Mouse (Mus musculus) olfactory bulb, adult 2 months (tissue): ENCODE results near the gene P4hb. TPM values are rescaled to one million over a fixed set of nuclear protein-coding genes. Genes with fewer than 3 reads are reported as not detected.

Source experiments
- H3K27ac ChIP-seq: fragments of 200-500 bp; 2 replicates; pipeline ENCODE4 v1.5.1; 2012; ENCODE audit warnings: low read depth, low read length; ENCODE audit not compliant: insufficient read depth
- H3K4me1 ChIP-seq: fragments of 200-500 bp; 2 replicates; pipeline ENCODE4 v1.6.1; 2012; ENCODE audit warnings: low read length; ENCODE audit not compliant: control insufficient read depth, insufficient read depth
- H3K4me3 ChIP-seq: fragments of 200-500 bp; 2 replicates; pipeline ENCODE4 v1.5.1; 2012; ENCODE audit warnings: mild to moderate bottlenecking, low read depth, low read length, moderate library complexity; ENCODE audit not compliant: insufficient read depth
- CTCF ChIP-seq: fragments of 200-500 bp; IDR thresholded peaks from 2 replicates; pipeline ENCODE4 v1.5.1; 2012; ENCODE audit warnings: low read depth, mild to moderate bottlenecking, low read length, moderate library complexity; ENCODE audit not compliant: insufficient read depth
- POLR2A ChIP-seq: fragments of 200-500 bp; IDR thresholded peaks from 2 replicates; pipeline ENCODE4 v1.6.1; 2012; ENCODE audit warnings: mild to moderate bottlenecking, low read depth, low read length, moderate library complexity; ENCODE audit not compliant: insufficient read depth
- WGBS: fragments of 180-500 bp; shearing (Covaris S2); methylation state at CpG from one replicate; pipeline ENCODE4 v1.1.7; 2018; 5-methylcytosine and 5-hydroxymethylcytosine counted together
- polyA plus RNA-seq: library from polyadenylated mRNA; stranded (reverse); fragments of >200 nt; gene quantifications from 2 replicates; pipeline ENCODE4 v1.2.4, GENCODE M21; 2012; ENCODE audit warnings: low replicate concordance; ENCODE audit not compliant: missing spikeins, insufficient read depth, insufficient read length

P4hb gene
- 309 TPM in 1 of 2 replicates, not detected in the other for polyA plus RNA-seq

DNA sequence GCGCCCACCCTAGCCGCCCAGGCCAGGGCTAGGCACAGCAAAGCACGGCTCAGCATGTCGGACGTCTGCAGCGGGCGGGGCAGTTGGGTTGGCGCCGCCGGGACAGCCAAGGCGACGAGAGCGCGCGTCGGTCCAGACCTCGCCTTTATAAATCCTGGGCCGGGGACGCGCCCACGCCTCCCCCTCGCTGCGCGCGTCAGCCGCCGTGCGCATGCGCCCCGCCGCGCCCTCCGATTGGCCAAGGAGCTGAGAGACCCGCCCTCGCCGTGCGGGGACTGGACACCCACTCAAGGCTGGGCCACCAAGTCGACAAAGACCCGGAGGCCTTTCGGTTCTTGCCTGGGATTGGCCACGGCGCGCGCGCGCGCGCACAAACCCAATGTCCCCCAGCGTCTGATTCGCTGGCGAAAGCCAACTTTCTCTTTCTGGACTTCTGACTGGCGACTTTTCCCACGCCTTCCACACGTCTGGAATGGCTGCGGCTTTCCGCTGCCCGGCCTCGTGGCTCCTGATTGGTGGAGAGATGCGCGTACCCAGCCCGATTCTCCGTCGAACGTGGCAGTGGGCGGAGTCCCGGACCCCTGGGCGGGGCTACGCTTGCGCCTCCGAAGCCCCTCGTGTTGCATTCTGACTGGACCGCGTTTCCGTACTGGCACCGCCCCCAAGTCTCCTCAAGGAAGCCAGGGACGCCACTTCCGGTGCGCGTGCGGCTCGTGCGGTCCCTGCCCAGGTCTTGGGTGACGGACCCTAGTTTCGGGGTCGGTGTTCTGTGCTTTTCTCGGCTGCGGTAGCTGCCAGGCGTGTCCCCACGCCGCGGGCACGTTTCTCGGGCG, at the start of gene P4hb:
Gene P4hb (minus strand): TSS at position 502 of the 833 bp plus-strand sequence.
- Histone ChIP-seq H3K27ac (peak within 1 kb of the TSS; percentile 88), H3K4me3 (peak within 1 kb of the TSS; percentile 85), H3K4me1 (peaks cover 3% of the 10 kb centered on the region; the same call in 1 of the 2 replicates)
- TF ChIP-seq CTCF (no peak), POLR2A (peak; percentile 92)
- WGBS, result under 1% methylated on average over 93 of the region's 94 CpGs

DNA sequence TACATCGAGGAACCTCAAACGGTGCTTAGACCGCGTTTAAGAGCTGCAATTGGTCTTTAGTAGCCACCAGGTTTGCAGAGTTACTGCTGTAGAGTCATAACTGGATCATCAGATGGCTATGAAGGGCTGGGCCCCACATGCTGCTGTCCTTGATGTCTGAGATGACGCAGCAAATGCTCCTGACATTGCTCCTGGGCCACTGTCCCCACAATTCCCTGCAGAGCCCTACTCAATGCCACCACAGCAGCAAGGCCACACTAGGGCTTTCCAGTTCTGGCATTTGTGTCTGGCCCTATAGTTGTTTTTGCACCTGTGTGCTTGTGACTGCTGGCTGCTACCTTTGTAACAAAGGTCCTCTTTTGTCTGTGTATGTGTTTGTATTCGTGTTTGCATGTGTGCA, 49.8 kb upstream of the P4hb start:
- no peak for TF ChIP-seq CTCF
- TF ChIP-seq POLR2A, result no peak
- Histone ChIP-seq H3K27ac (no peak overlapping the region), H3K4me3 (no peak overlapping the region), H3K4me1 (peaks cover 18% of the 10 kb centered on the region)
- 90% methylated on average over 6 of the region's 6 CpGs for WGBS

DNA sequence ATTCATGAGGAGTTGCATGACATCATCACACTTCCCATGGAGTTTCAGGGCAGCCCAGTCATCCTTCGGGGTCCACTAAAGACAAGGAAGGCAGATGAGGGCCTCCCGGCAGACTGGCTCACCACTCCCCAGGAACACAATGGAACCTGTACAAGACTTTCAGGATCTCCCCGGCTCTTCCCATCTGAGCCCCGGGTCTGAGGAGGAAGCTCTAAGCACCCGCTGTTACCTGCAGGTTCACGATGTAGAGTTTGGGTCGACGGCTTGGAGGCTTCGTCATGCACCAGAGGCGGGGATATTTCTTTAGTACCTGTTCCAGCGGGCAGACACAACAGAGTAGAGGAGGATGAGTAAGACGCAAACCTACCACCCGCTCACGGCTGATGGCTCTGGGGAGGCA, 47.1 kb upstream of the P4hb start:
- Histone ChIP-seq H3K4me3 (no peak overlapping the region), H3K4me1 (peaks cover 22% of the 10 kb centered on the region), H3K27ac (no peak overlapping the region)
- WGBS, result 91% methylated on average over 14 of the region's 14 CpGs
- TF ChIP-seq CTCF (no peak), POLR2A (no peak)

DNA sequence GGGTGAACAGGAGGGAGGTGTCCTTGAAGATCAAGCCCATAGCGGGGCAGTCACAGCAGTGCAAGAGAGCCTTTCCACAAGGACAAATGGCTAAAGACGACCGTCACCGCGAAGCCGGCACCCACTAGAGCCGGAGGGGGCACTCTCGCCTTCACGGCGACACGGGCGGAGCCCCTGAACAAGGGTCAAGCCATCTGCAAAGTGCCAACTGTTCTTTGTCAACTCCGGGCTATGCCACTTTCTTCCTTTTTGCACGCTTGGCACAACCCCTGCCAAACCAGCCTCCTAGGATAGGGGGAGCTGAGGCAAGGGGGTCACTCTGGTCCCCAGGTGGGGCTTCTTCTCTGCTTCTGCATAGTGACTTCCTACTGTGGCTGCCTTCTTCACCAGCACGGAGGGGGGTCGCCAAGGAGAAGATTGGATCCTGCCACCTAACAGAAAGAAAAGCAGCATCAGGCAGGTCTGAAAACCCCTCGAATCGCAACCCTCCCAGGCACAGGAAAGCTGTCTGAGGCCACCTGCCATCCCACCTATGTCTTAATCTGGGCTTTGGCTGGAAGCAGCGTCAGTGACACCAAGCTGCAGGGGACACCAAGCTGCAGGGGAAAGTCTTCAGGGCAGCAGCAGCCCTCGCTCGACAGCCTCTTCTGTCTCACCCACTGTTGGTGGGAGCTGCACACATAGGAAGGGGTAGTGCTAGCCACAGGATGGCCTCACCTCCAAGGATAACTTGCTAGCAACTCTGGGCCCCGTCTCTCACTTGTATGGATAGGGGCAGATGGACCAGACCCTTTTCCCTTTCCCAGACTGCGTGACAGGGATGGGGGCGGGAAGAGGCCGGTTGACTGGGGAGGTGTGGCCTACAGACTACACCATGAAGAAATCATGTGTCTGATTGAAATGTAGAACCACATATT, 45.8 kb upstream of the P4hb start:
- 93% methylated on average over 25 of the region's 25 CpGs for WGBS
- no peak overlapping the region for H3K4me3 ChIP-seq
- H3K4me1 ChIP-seq, result peaks cover 22% of the 10 kb centered on the region
- H3K27ac ChIP-seq, result no peak overlapping the region
- TF ChIP-seq CTCF (no peak), POLR2A (no peak)

DNA sequence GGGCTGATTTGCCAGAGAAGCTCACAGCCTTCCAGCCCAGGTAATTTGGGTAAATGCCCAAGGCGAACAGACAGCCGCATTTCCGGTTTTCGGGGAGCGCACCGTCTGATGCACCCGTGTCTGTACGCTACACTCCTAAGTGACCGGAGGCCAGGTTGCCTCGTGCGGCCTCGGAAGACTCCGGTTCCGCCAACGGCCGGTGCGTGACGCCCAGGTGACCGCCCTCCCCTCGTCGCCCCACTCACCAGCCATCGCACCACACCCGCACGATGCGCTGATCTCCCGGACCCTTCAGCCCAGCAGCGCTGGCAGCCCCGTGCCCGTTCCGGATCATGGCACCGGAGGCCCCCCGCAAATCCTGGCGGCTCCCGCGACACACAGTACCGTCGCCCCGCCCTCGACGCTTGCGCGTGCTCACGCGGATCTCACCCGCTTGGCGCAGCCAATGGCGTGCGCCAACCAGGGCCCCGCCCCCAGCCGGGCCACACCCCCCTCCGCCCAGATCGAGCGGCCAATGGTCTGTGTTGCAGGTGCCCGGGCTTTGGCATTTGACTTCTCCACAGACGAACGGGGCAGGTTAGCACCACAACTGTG, 44.6 kb upstream of the P4hb start, which contains the start of gene Pcyt2:
Gene Pcyt2 (minus strand): TSS at position 418 of the 594 bp plus-strand sequence.
- Histone ChIP-seq H3K4me3 (peak within 1 kb of the TSS; percentile 81), H3K4me1 (peaks cover 19% of the 10 kb centered on the region), H3K27ac (peak within 1 kb of the TSS; percentile 59)
- TF ChIP-seq POLR2A (peak; percentile 87), CTCF (no peak)
- WGBS, result under 1% methylated on average over 56 of the region's 56 CpGs

DNA sequence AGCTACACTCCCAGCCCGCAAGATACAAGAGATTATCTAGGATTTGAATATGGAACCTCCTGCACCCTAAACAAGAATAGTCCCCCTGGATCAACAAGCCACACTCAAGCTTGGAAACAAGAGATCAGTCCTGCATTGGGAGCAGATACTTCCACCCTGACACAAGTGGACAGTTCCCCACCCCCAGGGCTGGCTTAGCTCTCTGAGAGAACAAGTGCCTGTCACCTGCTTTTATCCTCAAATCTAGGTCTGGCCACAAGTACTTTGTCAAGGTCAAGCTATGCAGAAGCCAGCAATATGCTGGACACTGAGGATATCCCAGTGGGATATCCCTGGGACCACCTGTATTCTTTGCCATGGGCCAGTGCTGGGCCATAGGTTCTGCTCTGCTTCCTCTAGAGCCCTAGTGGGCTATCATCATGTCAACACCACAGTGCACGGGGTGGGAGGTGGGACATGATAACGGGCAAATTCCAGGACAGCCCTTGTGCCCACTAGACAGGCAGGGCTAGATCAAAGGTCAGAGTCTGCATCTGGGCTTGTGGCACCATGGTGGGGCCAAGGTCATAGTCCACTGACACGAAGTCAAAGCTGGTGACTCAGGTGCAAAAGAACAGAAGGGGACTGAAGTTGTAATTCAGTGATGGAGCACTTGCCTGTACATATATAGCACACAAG, 43.7 kb upstream of the P4hb start:
- peak overlapping the region; percentile 59; the same call in 1 of the 2 replicates for H3K27ac ChIP-seq
- H3K4me3 ChIP-seq, result peak overlapping the region; percentile 81
- H3K4me1 ChIP-seq, result peaks cover 19% of the 10 kb centered on the region
- WGBS, result 39% methylated on average over 4 of the region's 4 CpGs
- TF ChIP-seq POLR2A (no peak), CTCF (no peak)

DNA sequence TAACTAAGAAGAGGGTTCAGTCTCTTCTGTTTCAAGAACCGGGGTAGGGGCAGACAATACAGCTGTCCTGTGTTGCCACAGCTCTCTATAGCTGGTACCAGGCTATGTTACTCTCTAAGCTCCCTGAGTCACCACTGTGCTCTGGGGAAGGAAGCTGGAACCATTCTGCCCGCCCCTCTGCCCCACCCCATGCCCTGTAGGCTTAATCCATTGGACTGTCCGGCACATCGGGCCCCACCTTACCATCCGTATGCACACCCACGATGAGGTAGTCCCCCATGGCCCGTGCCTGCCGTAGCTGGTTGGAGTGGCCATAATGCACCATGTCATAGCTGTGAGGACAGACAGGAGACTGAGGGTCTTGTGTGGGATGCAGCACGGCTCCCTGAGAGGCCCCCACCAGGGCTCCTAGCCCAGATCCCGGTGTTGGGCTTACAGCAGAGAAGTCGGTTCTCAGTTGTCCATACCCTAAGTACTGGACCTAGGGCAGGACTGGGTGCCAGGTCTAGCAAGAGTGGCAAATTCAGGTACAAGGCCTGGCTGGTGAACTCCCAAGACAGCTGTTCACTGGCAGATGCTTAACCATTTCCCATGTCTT, 42.7 kb upstream of the P4hb start:
- Histone ChIP-seq H3K27ac (no peak overlapping the region), H3K4me3 (no peak overlapping the region), H3K4me1 (peaks cover 19% of the 10 kb centered on the region)
- TF ChIP-seq CTCF, result no peak
- no peak for TF ChIP-seq POLR2A
- WGBS, result 84% methylated on average over 11 of the region's 11 CpGs

DNA sequence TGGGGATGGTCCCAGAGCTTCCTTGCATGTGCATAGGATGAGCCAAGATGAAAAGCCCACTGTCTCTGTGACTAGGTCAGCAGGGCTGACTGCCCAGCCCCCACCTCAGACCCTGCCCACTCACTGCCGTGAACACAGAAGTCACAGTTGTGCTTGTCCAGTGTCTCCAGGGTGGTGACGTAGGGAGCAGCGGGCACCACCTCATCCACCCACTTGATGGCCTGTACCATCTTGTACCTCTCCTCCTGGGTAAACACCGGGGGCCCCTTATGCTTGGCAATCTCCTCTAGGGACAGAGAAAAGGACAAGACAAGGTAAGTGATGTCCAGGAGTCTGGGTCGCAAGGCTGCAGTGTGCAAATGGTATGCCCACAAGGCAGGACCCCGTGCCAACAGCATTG, 42.1 kb upstream of the P4hb start:
- Histone ChIP-seq H3K4me1 (peaks cover 19% of the 10 kb centered on the region), H3K27ac (no peak overlapping the region), H3K4me3 (no peak overlapping the region)
- TF ChIP-seq POLR2A, result no peak
- no peak for TF ChIP-seq CTCF
- WGBS, result 84% methylated on average over 6 of the region's 6 CpGs
